Mouse (Mus musculus) neural tube, embryonic 14.5 days (tissue): Measurements from ENCODE around the gene Zfp239. TPM values are rescaled to one million over a fixed set of nuclear protein-coding genes. Genes with fewer than 3 reads are reported as not detected.

Experiments
- ATAC-seq: fragments of 200-750 bp; cut with Nextera tagmentation; 2 replicates; pipeline ENCODE4 v1.8.0; 2017; ENCODE audit warnings: low read depth, mild to moderate bottlenecking, moderate TSS enrichment, moderate library complexity
- H3K27ac ChIP-seq: fragments of 300-500 bp; sonication (generic); 2 replicates; pipeline ENCODE4 v1.5.1; 2014; ENCODE audit warnings: low read depth, mild to moderate bottlenecking, control low read depth, low read length, moderate library complexity, mixed read lengths
- H3K27me3 ChIP-seq: fragments of 300-500 bp; sonication (generic); 2 replicates; pipeline ENCODE4 v1.6.1; 2014; ENCODE audit warnings: low read length; ENCODE audit not compliant: control insufficient read depth, insufficient read depth
- H3K36me3 ChIP-seq: fragments of 300-500 bp; sonication (generic); 2 replicates; pipeline ENCODE4 v1.6.1; 2014; ENCODE audit warnings: low read length, mixed read lengths; ENCODE audit not compliant: control insufficient read depth, insufficient read depth
- H3K4me1 ChIP-seq: fragments of 300-500 bp; sonication (generic); 2 replicates; pipeline ENCODE4 v1.6.1; 2014; ENCODE audit warnings: low read length; ENCODE audit not compliant: control insufficient read depth, insufficient read depth
- H3K4me2 ChIP-seq: fragments of 300-500 bp; sonication (generic); 2 replicates; pipeline ENCODE4 v1.6.1; 2014; ENCODE audit warnings: mild to moderate bottlenecking, low read depth, low read length, control low read depth
- H3K4me3 ChIP-seq: fragments of 300-500 bp; sonication (generic); 2 replicates; pipeline ENCODE4 v1.5.1; 2014; ENCODE audit warnings: low read depth, low read length, control low read depth, mixed read lengths
- H3K9ac ChIP-seq: fragments of 300-500 bp; sonication (generic); replicated peaks from 2 replicates; pipeline ENCODE4 v1.6.1; 2014; ENCODE audit warnings: low read depth, mild to moderate bottlenecking, control low read depth, low read length, mixed read lengths
- H3K9me3 ChIP-seq: fragments of 300-500 bp; sonication (generic); 2 replicates; pipeline ENCODE4 v1.6.1; 2016; ENCODE audit warnings: low read length; ENCODE audit not compliant: control insufficient read depth
- WGBS: fragments of 180-500 bp; shearing (Covaris S2); extraction: QIAGEN DNeasy Blood & Tissue Kit; methylation state at CpG from one replicate; pipeline ENCODE4 v1.1.7; 2014; 5-methylcytosine and 5-hydroxymethylcytosine counted together
- polyA plus RNA-seq: library from polyadenylated mRNA; unstranded; fragments of >200 nt; fragmentation: Nextera tagmentation; extraction: Ambion mirVana; gene quantifications from 2 replicates; pipeline ENCODE4 v1.2.1, GENCODE M21; 2014

Gene Zfp239
- polyA plus RNA-seq, 1 experiment from 2014 or later = 14.9 TPM

DNA sequence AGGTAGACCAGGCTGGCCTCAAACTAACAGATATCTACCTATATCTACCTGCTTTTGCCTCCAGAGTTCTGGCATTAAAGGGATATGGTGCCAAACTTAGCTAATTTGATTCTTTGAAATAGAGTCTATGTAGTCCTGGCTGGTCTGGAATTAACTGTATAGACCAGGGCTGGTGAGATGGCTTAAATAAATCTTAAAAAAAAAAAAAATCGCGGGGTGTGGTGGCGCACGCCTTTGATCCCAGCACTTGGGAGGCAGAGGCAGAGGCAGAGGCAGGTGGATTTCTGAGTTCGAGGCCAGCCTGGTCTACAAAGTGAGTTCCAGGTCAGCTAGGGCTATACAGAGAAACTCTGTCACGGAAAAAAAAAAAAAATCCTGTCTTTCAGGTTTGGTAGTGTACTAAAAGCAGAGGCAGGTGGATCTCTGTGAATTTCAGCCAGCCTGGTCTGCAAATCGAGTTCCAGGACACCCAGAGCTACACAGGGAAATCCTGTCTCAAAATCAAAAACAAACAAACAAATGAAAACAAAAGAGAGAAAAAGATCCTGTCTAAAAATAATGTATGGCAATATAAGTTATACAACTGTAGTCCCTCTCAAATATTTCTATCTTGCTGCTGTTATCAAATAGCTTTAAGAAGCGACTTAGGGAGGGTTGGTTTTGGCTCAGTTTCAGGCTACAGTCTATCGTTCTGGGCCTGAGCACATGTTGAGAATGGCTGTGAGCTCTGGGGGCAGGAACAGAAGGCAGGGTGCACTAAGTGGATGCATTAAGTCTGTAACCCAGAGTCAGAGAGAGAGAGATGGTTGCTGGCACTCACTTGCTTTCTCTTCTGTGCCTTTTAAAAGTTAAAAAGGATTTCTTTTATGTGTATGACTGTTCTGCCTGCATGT lies 39.9 kb downstream of the Zfp239 start:
- H3K9ac ChIP-seq = no peak overlapping the region
- H3K4me1 ChIP-seq = no peaks in the 10 kb centered on the region
- no peaks in the 10 kb centered on the region for H3K27me3 ChIP-seq
- no peak overlapping the region for H3K4me3 ChIP-seq
- ATAC-seq = no peak
- no peak overlapping the region for H3K27ac ChIP-seq
- no peaks in the 10 kb centered on the region for H3K36me3 ChIP-seq
- no peak overlapping the region for H3K4me2 ChIP-seq
- WGBS = 78% methylated on average over 9 of the region's 9 CpGs
- no peaks in the 10 kb centered on the region for H3K9me3 ChIP-seq

DNA sequence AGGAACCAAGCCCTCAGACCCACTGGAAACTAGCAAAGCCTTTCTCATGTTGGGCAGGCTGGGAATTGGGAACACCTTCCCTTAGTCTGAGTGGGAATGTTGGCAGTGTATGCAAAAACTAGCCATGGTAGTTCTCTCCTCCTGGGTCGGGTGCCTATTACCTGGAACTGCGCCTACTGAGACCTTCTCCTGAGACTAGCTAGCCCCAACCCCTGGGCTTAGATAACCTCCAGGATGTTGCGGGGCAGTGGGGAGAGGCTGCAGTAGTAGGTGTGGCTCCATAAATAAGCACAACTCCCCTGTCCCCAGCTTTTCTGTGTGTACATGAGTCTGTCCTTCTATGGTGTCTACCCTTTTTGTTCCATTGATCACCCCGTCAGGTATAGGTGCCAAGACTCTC lies 40.7 kb downstream of the Zfp239 start:
- ATAC-seq = no peak

DNA sequence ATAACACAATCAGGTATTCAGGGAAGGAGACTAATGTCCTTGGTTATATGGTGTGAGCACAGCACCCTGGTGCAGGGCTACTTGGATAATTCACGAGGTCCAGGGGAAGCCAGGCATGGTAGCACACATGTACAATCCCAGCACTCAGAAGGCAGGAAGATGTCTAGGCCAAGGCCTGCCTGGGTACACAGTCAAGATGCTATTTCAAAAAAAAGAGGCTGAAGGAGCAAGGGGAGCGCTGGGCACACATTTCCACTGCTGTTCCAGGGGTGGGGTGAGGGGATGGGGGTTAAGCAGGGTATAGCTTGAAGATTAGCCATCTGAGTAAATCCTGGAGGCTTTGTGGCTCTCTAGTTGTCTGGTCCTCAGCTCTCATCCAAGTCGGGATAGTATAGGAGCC lies 41.9 kb downstream of the Zfp239 start:
- WGBS = 92% methylated on average over 3 of the region's 3 CpGs

More for the DNA sequence above, 40.7 kb downstream of the Zfp239 start:
- Histone ChIP-seq H3K4me2 (no peak overlapping the region), H3K27ac (no peak overlapping the region), H3K36me3 (no peaks in the 10 kb centered on the region), H3K9me3 (no peaks in the 10 kb centered on the region), H3K27me3 (no peaks in the 10 kb centered on the region; the same call in 1 of the 2 replicates), H3K9ac (no peak overlapping the region), H3K4me3 (no peak overlapping the region), H3K4me1 (no peaks in the 10 kb centered on the region)
- 83% methylated on average over 4 of the region's 4 CpGs for WGBS

DNA sequence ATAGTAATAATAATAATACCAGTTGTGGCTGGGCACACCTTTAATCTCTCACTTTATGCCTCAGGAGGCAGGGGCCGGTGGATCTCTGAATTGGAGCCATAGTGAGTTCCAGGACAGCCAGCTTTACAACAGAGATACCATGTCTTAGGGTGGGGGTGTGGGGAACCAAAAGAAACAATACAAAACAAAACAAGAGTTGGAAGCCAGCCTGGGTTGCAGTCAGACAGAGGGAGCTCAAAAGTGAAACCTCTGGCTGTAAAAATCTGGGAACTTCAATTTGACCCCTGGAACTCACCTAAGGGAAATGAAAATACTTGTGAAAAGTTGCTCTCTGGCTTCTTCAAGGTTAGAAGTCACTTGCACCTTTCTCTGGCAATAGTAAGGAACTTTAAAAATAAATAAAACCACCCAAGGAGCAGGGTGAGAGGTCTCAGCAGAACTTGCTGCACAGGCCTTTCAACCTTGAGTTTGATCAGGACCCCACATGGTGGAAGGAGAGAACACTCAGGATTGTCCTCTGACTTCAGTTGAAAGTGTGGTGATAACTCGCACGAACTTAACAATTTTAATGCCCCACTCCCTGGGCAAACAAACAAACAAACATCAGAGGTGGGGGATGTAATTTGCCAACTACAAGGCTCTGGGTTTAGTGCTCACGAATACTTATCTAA lies 43.5 kb downstream of the Zfp239 start:
- Histone ChIP-seq H3K4me2 (peak overlapping the region; percentile 53; the same call in 1 of the 2 replicates), H3K36me3 (no peaks in the 10 kb centered on the region), H3K27ac (no peak overlapping the region), H3K9me3 (no peaks in the 10 kb centered on the region), H3K4me3 (peak overlapping the region; percentile 97; the same call in 1 of the 2 replicates), H3K9ac (no peak overlapping the region), H3K27me3 (no peaks in the 10 kb centered on the region; the same call in 1 of the 2 replicates), H3K4me1 (peaks cover 10% of the 10 kb centered on the region)
- 27% methylated on average over 4 of the region's 4 CpGs for WGBS
- no peak for ATAC-seq

More for the DNA sequence above, 41.9 kb downstream of the Zfp239 start:
- no peaks in the 10 kb centered on the region for H3K36me3 ChIP-seq
- H3K9me3 ChIP-seq = no peaks in the 10 kb centered on the region
- H3K4me1 ChIP-seq = peaks cover 7% of the 10 kb centered on the region
- no peaks in the 10 kb centered on the region; the same call in 1 of the 2 replicates for H3K27me3 ChIP-seq
- no peak overlapping the region for H3K9ac ChIP-seq
- H3K4me2 ChIP-seq = no peak overlapping the region
- H3K4me3 ChIP-seq = no peak overlapping the region
- ATAC-seq = no peak
- H3K27ac ChIP-seq = no peak overlapping the region

DNA sequence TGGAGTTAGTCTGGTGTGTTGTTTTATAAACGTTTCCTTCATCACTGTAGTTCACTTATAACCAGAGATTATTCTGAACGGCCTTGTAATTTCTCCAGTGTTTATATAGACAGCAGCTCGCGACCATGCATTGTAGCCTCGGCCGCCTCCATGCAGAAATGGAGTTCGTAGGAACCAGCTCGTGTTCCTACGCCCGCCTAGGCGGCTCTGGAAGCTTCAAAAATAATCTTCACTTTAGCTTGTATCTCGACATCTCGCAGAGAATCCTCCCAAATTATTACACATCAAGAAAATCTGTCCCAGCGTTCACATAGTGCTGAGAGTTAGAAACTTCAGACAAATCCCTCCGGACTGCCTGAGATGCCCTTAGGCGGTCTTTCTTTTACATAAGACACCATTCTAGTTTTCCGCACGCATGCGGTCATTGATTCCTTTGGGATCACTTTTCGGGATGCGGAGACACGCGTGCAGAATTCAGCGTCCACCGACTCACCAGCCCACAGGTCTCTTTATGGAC lies 44.2 kb downstream of the Zfp239 start:
- peak overlapping the region; percentile 53 for H3K4me2 ChIP-seq
- WGBS = under 1% methylated on average over 25 of the region's 25 CpGs
- H3K9ac ChIP-seq = peak overlapping the region; percentile 57
- H3K4me1 ChIP-seq = peaks cover 10% of the 10 kb centered on the region
- no peaks in the 10 kb centered on the region for H3K36me3 ChIP-seq
- no peaks in the 10 kb centered on the region for H3K9me3 ChIP-seq
- H3K4me3 ChIP-seq = peak overlapping the region; percentile 97
- H3K27me3 ChIP-seq = no peaks in the 10 kb centered on the region; the same call in 1 of the 2 replicates
- ATAC-seq = peak; percentile 21
- H3K27ac ChIP-seq = peak overlapping the region; percentile 61; the same call in 1 of the 2 replicates

DNA sequence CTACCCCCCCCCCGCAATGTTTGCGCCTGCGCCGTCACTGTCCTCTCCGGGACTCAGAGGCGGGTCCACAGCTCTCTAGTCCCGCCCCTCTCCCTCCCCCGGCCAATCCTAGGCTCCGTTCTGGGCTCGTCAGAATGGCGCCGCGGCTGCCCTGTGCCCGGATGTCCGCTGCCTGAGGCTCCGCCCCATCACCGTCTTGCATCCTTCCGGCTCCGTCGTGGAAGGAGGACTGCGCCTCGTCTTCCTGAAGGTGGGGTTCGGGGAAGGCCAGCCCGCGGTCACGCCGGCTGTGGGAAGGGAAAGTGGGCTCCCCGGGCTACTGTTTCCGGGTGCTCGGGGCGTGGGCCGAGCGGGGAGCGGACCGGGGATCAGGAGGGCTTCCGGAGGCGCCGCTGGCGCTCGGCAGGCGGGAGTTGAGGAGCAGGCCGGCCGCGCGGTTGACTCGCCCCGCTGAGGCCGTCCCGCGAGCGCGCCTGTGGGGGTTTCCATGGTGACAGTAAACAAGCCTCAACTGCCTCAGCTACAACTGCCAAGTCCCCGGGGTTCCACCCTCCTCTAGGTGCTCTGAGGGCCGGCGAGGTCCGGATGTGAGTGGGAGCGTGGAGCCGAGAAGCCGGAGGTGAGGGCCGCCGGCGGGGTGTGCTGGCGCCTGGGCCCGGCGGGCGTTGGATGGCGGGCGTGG lies 44.8 kb downstream of the Zfp239 start:
- ATAC-seq = peak; percentile 99

DNA sequence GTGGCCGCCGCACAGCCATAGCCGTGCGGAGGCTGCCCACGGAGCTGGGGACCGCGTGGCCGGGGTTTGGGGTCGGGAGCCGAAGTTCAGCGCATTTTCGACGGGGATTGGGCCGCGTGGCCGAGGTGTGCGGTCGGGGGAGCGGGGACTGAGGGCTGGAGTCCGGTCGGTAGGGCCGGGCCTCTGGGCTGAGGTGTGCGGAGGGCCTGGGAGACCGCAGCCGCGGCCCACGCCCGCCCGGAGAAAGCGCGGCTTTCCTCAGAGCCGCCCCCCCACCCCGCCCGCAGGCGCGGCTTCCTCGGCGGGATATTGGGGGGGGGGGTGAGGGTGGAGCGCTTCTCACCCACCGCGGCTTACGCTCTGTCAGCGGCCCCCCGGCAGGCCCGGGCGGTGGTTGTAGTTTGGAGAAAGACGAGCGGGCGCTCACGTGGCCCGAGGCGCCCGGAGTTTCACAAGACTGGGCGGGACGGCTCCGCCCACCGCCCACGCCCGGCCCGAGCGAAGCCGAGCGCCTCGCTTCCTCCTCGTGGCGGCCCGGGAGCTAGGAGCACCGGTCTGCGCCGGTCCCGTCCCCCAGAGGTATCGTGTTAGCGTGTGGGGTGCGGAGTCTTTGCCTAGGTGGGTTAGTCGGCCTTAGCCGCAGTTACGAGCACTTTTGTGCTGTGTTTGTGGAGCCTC lies 45.5 kb downstream of the Zfp239 start:
- H3K27ac ChIP-seq = peak overlapping the region; percentile 90
- H3K27me3 ChIP-seq = no peaks in the 10 kb centered on the region; the same call in 1 of the 2 replicates
- peaks cover 10% of the 10 kb centered on the region for H3K4me1 ChIP-seq
- ATAC-seq = peak; percentile 44
- H3K9ac ChIP-seq = peak overlapping the region; percentile 82
- H3K4me3 ChIP-seq = peak overlapping the region; percentile 97
- H3K9me3 ChIP-seq = no peaks in the 10 kb centered on the region
- H3K36me3 ChIP-seq = no peaks in the 10 kb centered on the region
- under 1% methylated on average over 77 of the region's 77 CpGs for WGBS
- H3K4me2 ChIP-seq = peak overlapping the region; percentile 99

More for the DNA sequence above, 44.8 kb downstream of the Zfp239 start:
- Histone ChIP-seq H3K9me3 (no peaks in the 10 kb centered on the region), H3K9ac (peak overlapping the region; percentile 82), H3K27me3 (no peaks in the 10 kb centered on the region; the same call in 1 of the 2 replicates), H3K4me3 (peak overlapping the region; percentile 97), H3K4me1 (peaks cover 10% of the 10 kb centered on the region), H3K27ac (peak overlapping the region; percentile 90), H3K4me2 (peak overlapping the region; percentile 99), H3K36me3 (no peaks in the 10 kb centered on the region)
- under 1% methylated on average over 56 of the region's 68 CpGs for WGBS

DNA sequence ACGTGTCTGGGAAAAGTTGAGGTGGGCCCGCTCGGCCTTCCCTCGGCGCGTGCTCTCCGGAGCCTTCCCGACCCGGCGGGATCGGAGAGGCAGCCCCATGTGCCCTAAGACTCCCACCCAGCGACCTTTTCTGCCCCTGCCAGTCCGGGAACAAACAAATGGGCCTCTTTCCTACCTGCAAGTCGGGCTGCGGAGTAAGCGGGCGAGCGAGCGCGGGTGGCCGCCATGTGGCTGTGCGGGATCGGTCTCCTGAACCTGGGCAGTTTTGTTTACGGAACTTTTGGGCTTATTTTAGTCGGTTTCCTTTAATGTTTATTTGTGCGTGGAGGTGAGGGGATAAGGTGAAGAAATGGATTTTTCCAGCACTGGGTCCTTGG lies 46.1 kb downstream of the Zfp239 start:
- Histone ChIP-seq H3K27ac (0 out of 2 replicates have a peak overlapping the region, but pooled peaks have one; percentile 34), H3K4me3 (peak overlapping the region; percentile 97), H3K9me3 (no peaks in the 10 kb centered on the region), H3K36me3 (no peaks in the 10 kb centered on the region), H3K9ac (peak overlapping the region; percentile 82), H3K4me2 (peak overlapping the region; percentile 99), H3K27me3 (no peaks in the 10 kb centered on the region; the same call in 1 of the 2 replicates), H3K4me1 (peaks cover 10% of the 10 kb centered on the region)
- under 1% methylated on average over 26 of the region's 26 CpGs for WGBS
- no peak for ATAC-seq
